Mouse (Mus musculus): ENCODE data around the gene Hic1.

DNA sequence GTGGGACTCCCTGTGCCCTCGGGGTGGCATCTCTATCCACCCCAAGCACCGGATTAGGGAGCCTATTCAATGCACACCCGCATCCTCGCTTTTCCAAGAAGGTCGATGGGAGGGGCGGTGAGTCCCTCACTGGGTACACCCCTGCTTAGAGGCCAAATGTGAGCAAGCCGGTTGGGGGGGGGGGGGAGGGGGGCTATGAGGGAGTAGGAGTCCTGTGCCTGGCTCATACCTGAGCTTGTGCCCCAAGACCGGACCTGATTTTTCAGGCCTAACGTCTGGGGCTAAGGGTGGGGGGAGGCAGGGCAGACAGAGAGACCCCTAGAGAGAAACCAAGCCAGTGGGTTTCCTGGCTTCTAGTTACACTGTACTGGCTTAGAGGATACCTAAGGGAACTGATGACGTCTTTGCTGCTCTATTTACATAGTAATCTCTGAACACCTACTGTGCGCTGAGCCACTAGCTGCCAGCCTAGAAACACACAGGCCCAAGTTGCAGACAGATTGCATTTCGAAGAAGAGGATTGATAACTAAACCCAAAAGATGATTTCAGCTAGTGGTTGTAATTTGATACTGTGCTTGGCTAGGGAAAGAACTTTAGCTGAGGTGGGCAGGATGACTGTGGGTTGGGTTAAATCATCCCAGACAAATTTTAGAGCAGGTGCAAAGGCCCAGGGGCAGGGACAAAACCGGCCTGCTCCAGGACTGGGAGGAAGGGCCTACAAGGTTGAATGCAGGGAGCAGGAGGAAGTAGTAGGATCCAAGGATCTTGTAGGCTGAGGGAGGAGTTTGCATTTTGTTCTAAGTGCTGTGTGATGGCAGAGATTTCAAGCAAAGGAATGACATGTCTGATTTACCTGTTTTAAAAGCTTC is 45.0 kb upstream of the Hic1 start:
- no peak for TF ChIP-seq USF1 (IDR thresholded peaks at IDR 0.05; ENCODE audit: low read depth)
- TF ChIP-seq CEBPB (IDR thresholded peaks at IDR 0.05; ENCODE audit: low read depth): no peak
- TF ChIP-seq CTCF (IDR thresholded peaks at IDR 0.05; ENCODE audit: control insufficient read depth, insufficient read depth, insufficient read length): no peak
- no peak for TF ChIP-seq MAX (IDR thresholded peaks at IDR 0.05)
- no peak for TF ChIP-seq FOSL1 (IDR thresholded peaks at IDR 0.05; ENCODE audit: insufficient read depth, low read length, poor library complexity, severe bottlenecking)

Data from C2C12 (cell line).